Mouse (Mus musculus): ENCODE results near the gene Gltp. TPM values are rescaled to one million over a fixed set of nuclear protein-coding genes. Genes with fewer than 3 reads are reported as not detected.
A peak's percentile ranks its signal among the peaks of the same experiment; 100 is the strongest.

The Gltp gene
- polyA plus RNA-seq, 1 experiment: 61.9 TPM

DNA sequence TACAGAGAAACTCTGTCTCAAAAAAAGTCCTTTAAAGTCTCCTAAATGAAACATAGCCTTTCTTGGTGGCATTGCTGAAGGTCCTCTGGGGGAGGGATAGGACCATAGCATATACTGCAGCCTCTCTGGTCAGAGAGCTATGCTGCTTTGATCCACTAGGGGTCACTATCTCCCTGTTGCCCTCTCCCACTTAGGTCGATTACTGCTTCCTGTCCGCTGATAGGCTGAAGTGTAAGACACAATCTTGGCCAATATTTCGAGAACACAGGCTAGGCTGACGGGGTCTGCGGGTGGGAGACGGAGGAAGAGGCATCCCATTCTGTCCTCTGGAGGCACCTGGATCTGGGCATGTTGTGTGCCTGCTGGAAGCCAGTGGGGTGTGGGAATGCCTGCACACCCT lies 70.5 kb downstream of the Gltp start:
- H3K9ac ChIP-seq (ENCODE audit: low read depth, poor library complexity, severe bottlenecking): no peak overlapping the region
- no peak overlapping the region for H3K4me3 ChIP-seq (ENCODE audit: low read depth, low read length)
- H3K36me3 ChIP-seq (ENCODE audit: control insufficient read depth, insufficient read depth, low read length, poor library complexity, severe bottlenecking): no peaks in the 10 kb centered on the region
- H3K9me3 ChIP-seq (replicated peaks; ENCODE audit: control insufficient read depth, insufficient read depth, low read length, poor library complexity, severe bottlenecking): no peaks in the 10 kb centered on the region
- TF ChIP-seq CTCF (IDR thresholded peaks at IDR 0.05; ENCODE audit: low read depth, low read length) (peak; percentile 87), POLR2A (IDR thresholded peaks at IDR 0.05; ENCODE audit: insufficient read depth, low read length) (no peak)
- no peaks in the 10 kb centered on the region for H3K27me3 ChIP-seq (ENCODE audit: control insufficient read depth, insufficient read depth, low read length, poor library complexity, severe bottlenecking)
- H3K4me1 ChIP-seq (ENCODE audit: control insufficient read depth, insufficient read depth, low read length): no peaks in the 10 kb centered on the region
- H3K27ac ChIP-seq (ENCODE audit: insufficient read depth, low read length): no peak overlapping the region

Other genes starting within 250 kb of the Gltp start
- gene Mmab, start 246.9 kb downstream of the Gltp start, polyA plus RNA-seq (2011; ENCODE audit: insufficient read depth, insufficient read length, low read depth, missing spikeins): 11.9 and 14.6 TPM in 2 replicates
- gene Mvk, start 246.7 kb downstream of the Gltp start, polyA plus RNA-seq (2011; ENCODE audit: insufficient read depth, insufficient read length, low read depth, missing spikeins): 16.7 and 18.3 TPM in 2 replicates
- 3.4 and 5.3 TPM in 2 replicates for gene Fam222a, start 123.0 kb downstream of the Gltp start, polyA plus RNA-seq (2011; ENCODE audit: insufficient read depth, insufficient read length, low read depth, missing spikeins)
- 3.9 and 4.2 TPM in 2 replicates for gene Trpv4, start 32.6 kb downstream of the Gltp start, polyA plus RNA-seq (2011; ENCODE audit: insufficient read depth, insufficient read length, low read depth, missing spikeins)
- gene Tchp, start 16.8 kb upstream of the Gltp start, polyA plus RNA-seq (2011; ENCODE audit: insufficient read depth, insufficient read length, low read depth, missing spikeins): 11.2 and 11.5 TPM in 2 replicates
- 70.6 and 71.8 TPM in 2 replicates for gene Ankrd13a, start 83.7 kb upstream of the Gltp start, polyA plus RNA-seq (2011; ENCODE audit: insufficient read depth, insufficient read length, low read depth, missing spikeins)
- 42.0 and 43.6 TPM in 2 replicates for gene Git2, start 84.5 kb upstream of the Gltp start, polyA plus RNA-seq (2011; ENCODE audit: insufficient read depth, insufficient read length, low read depth, missing spikeins)
- gene 1500011B03Rik, start 132.5 kb upstream of the Gltp start, polyA plus RNA-seq (2011; ENCODE audit: insufficient read depth, insufficient read length, low read depth, missing spikeins): 36.3 and 40.7 TPM in 2 replicates
- gene 4930519G04Rik, start 162.7 kb upstream of the Gltp start, polyA plus RNA-seq (2011; ENCODE audit: insufficient read depth, insufficient read length, low read depth, missing spikeins): not detected in 2 replicates
- 0.21 TPM in 1 of 2 replicates, not detected in the other for gene Gm9936, start 167.7 kb upstream of the Gltp start, polyA plus RNA-seq (2011; ENCODE audit: insufficient read depth, insufficient read length, low read depth, missing spikeins)
- gene Oasl2, start 206.0 kb upstream of the Gltp start, polyA plus RNA-seq (2011; ENCODE audit: insufficient read depth, insufficient read length, low read depth, missing spikeins): 42.0 and 42.3 TPM in 2 replicates
- gene Oasl1, start 232.3 kb upstream of the Gltp start, polyA plus RNA-seq (2011; ENCODE audit: insufficient read depth, insufficient read length, low read depth, missing spikeins): not detected in 2 replicates